Mouse (Mus musculus) bone marrow macrophage, adult 2 months (primary cell): ENCODE measurements at regions not wholly inside any gene's neighbourhood (a gene's known extent, or its start where the extent isn't known, plus 50 kb on each side); places are given as distances from the start of the nearest gene placed in this dataset.

Experiments used
- H3K27ac ChIP-seq: 2 replicates; pipeline ENCODE4 v1.5.1; 2012; ENCODE audit warnings: low read depth, low read length; ENCODE audit not compliant: insufficient read depth
- H3K4me1 ChIP-seq: 2 replicates; pipeline ENCODE4 v1.6.1; 2012; ENCODE audit warnings: low read length; ENCODE audit not compliant: control insufficient read depth, insufficient read depth
- H3K4me3 ChIP-seq: 2 replicates; pipeline ENCODE4 v1.5.1; 2012; ENCODE audit warnings: mild to moderate bottlenecking, low read length, moderate library complexity; ENCODE audit not compliant: insufficient read depth
- CTCF ChIP-seq: IDR thresholded peaks from 2 replicates; pipeline ENCODE4 v1.5.1; 2012; ENCODE audit warnings: low read depth, mild to moderate bottlenecking, low read length, moderate library complexity
- POLR2A ChIP-seq: IDR thresholded peaks from 2 replicates; pipeline ENCODE4 v1.6.1; 2012; ENCODE audit warnings: mild to moderate bottlenecking, low read depth, low read length, borderline replicate concordance

DNA sequence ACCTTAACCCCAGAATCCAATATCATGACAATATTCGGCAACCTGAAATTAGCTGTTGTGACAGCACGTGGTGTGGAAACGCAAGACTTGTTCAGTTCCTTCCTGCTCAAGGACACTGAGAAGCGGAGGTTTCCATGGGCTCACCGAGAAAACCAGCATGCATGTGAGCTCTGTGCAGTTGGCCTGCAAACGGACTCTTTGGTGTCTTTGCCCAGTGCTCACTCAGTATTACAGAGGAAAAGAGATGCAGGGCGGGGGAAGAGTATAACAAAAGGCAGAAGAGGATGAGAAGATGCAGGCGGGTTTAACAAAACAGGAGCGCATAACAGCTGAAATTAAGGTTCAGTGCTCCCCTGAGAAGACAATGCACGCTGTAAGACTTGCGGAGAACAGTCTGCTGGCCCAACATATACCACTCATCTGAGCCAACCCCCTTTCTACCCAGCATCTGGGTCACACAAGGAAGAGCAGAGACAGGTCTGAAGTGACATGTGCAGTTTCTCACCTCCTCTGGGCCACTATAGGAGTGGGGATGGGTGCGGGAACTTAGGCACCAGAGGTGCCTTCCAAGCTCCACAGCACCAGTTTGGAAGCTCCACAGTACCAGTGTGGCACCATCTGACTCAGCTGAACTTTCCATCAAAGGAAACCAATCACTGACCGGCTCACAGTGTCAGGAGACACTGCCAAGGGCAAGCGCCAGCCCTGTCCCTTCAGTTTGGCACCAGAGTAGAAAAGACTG, 133.6 kb upstream of the Klf7 start:
- no peaks in the 10 kb centered on the region for H3K4me1 ChIP-seq
- no peak overlapping the region for H3K4me3 ChIP-seq
- TF ChIP-seq POLR2A (no peak), CTCF (no peak)
- no peak overlapping the region for H3K27ac ChIP-seq

DNA sequence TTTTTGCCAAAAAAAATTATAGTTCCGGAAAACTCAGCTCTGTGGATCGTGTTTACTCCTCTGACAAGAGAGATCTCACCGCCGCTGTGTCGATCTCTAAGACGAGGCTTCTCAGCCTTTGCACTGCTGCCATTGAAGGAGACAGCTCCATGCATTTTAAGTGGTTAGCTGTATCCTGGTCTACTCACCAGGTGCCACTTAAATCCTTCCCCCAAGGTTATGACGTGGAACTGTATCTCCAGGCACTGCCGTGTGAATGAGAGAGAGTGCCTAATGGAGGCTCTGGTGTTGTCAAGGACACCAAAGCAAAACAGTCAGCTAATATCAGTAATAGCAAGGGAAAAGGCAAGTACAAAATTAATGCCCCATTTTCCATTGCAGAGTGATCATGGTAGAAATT, 132.6 kb upstream of the Klf7 start:
- TF ChIP-seq POLR2A (no peak), CTCF (no peak)
- Histone ChIP-seq H3K27ac (no peak overlapping the region), H3K4me1 (peaks cover 2% of the 10 kb centered on the region; the same call in 1 of the 2 replicates), H3K4me3 (no peak overlapping the region)

DNA sequence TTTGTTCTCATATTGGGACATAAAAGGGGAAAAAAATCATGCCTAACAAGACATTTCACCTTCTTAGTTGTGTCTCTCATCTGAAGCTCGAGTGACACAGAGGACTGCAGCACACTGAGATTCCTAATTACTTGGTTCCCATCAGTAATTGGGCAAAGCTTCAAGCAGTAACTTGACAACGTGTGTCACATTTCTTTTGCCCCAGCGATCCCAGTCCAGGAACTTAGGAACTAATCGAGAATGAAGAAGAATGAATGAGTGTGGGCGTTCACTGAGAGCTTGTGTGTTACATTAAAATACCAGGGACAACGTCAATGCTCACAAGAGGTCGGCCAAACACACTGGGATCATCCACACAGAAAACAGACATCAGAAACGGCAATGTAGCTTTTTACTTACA, 131.9 kb upstream of the Klf7 start:
- H3K4me3 ChIP-seq = no peak overlapping the region
- no peak overlapping the region for H3K27ac ChIP-seq
- no peak for TF ChIP-seq POLR2A
- TF ChIP-seq CTCF = no peak
- peaks cover 5% of the 10 kb centered on the region; the same call in 1 of the 2 replicates for H3K4me1 ChIP-seq

GRCm38 (mm10) chr1:64242401-64242800, 120.3 kb upstream of the Klf7 start:
- H3K4me3 ChIP-seq = no peak overlapping the region
- no peak overlapping the region for H3K27ac ChIP-seq
- H3K4me1 ChIP-seq = peaks cover 9% of the 10 kb centered on the region; the same call in 1 of the 2 replicates
- TF ChIP-seq CTCF (no peak), POLR2A (no peak)

DNA sequence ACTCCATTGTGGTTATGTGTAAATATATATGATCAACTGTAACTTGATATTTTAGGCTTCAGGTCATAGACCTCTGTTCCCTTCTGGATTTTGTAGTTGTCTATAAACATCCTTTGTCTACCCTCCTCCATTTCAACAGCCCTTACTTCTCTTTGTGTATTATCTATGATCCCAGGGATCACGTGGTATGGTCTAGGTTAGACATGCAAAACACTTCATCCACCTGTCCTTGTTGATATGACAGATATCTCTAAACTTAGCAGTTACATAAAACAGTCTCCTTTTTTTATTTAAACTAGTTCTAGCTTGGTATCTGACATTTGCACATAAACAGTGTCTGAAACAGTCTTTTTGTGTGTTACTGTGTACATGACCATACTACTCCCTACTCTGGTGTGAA, 107.6 kb upstream of the Klf7 start:
- Histone ChIP-seq H3K4me1 (peaks cover 18% of the 10 kb centered on the region), H3K27ac (no peak overlapping the region), H3K4me3 (no peak overlapping the region)
- TF ChIP-seq POLR2A (no peak), CTCF (no peak)

GRCm38 (mm10) chr1:64226001-64226918, 104.2 kb upstream of the Klf7 start:
- no peak overlapping the region for H3K4me3 ChIP-seq
- H3K4me1 ChIP-seq = peaks cover 40% of the 10 kb centered on the region
- H3K27ac ChIP-seq = no peak overlapping the region
- TF ChIP-seq POLR2A (no peak), CTCF (no peak)

DNA sequence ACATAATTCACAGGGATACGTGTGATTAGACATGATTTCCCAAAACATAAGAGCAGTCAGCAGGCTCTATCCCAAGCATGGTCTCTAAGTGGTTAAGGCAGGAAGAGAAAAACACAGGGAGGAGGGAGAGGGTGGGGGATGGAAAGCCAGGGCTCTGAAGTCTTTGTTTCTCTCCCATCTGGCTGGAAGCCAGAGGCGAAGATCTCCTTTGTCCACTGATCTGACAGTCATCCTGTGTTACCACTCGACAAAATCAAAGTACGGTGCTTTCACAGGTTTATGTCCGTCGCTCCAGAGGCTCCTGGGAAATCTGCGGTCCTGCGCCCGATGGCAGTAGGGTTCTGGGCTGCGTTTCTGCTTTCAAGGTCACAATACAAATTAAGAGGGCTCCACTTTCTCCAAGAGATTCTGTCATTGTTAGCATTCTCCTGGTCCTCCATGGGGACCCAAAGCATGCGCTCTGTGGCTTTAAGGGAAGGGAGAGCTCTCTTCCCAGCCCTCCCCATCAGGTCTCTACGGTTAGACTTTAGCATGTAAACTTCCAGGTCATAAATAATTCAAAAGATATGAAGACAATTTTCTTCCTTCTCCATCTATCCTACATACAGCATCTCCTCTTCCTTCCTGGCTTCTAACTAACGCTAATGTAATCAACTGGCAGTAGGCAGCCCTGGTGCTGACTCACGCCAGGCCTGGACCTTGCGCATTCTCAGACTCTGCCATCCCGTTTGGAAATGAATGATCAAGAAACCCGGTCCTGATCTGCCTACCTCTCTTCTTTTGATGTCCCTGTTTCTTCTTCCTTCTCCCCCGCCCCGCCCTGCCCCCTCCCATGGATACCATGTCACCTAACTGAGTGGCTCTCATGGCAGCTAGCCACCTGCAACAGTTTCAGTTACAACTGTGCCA, 102.0 kb upstream of the Klf7 start:
- H3K4me3 ChIP-seq = no peak overlapping the region
- TF ChIP-seq CTCF (no peak), POLR2A (no peak)
- peaks cover 40% of the 10 kb centered on the region for H3K4me1 ChIP-seq
- H3K27ac ChIP-seq = no peak overlapping the region

DNA sequence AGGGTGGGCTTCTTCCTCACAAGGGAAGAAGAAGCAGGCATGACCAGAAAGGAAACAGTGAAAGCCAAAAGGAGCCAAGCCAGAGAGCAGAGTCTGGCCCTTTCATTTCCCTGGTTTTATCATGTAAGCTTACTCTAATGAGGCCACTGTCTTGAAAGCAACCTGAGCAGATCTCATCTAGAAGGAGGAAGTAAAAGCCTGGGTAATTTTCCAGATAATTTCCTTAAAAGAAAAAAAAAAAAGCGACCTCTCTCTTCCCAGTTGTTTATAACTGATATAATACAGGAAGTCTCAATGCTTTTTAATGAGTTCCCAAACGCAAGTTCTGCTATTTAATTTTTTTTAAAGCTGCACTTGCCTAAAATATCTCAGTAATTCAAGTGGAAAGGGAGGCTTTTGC, 100.4 kb upstream of the Klf7 start:
- TF ChIP-seq POLR2A (no peak), CTCF (no peak)
- Histone ChIP-seq H3K27ac (peak overlapping the region; percentile 51), H3K4me1 (peaks cover 40% of the 10 kb centered on the region), H3K4me3 (no peak overlapping the region)

- TF ChIP-seq CTCF (no peak), POLR2A (no peak)
- H3K27ac ChIP-seq = no peak overlapping the region
- peaks cover 29% of the 10 kb centered on the region for H3K4me1 ChIP-seq
- H3K4me3 ChIP-seq = no peak overlapping the region
Measured at GRCm38 (mm10) chr1:64220486-64220885, 98.4 kb upstream of the Klf7 start.

DNA sequence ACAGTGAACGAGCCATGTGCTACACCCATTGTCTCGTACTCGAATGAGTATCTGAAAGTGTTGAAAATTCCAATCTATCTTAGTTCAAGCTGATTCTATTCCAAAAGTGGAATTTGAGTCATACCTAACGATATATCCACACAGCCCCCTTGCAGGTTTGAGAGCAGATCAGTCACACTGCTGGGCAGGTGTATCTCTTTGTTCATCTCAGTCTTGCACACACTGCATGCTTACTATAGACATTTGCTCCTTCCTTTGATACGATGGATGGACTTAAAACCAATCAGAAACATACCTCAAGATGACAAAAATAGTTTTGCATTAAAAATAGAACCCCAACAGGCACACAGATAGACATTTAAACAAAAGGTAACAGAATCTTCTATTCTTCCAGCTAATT, 98.0 kb upstream of the Klf7 start:
- Histone ChIP-seq H3K4me1 (peaks cover 29% of the 10 kb centered on the region), H3K4me3 (no peak overlapping the region), H3K27ac (no peak overlapping the region)
- no peak for TF ChIP-seq POLR2A
- no peak for TF ChIP-seq CTCF
